Mouse (Mus musculus) adipocyte (in vitro differentiated cells): ENCODE measurements around the gene Tfap2e.

Source experiments
- DNase-seq: peaks from one replicate; pipeline ENCODE4 v3.0.0-alpha.2; 2016; ENCODE audit warnings: low spot score

Tfap2e gene

DNA sequence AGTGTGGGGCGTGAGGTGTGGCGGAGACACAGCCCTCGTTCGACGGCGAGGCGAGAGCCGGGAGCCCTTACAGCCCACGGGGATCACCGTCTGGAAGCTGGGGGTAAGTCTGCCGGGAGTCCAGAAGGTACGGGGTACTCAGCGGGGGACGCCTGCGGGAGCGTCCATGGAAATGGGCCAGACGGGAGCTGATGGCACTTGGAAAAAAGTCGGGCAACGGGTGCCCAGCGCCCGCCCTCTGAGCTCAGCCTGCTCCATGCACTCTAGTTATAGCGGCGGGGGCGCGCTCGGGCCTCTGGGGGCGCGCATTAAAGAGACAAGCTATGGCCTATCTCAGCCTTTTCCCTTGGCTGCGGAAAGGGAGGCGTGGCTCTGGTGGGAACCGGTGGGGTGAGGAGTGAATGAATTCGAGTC, at the start of gene Tfap2e:
Gene Tfap2e, minus strand, starts transcription at position 240 of the 414 bp plus-strand sequence.
- no peak for DNase-seq

DNA sequence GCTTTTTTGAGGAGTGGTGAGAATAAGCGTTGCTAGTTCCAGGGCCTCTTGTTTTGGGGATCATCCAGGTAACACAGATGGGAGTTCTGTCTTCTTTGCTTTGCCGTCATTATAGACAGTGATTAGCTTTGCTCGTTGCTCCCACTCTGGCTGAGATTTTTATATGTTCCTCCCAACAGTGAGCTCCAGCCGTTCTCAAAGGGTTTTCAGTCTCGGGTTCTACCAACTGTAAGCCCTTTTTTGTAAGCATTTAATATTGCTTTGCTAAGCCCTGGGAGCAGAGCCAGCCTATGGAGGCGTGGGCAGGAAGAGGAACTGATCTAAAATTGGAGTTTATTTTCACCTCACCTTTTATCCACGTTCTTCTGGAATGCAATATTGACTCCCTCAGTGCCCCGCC, 47.0 kb upstream of the Tfap2e start:
- DNase-seq, result no peak

DNA sequence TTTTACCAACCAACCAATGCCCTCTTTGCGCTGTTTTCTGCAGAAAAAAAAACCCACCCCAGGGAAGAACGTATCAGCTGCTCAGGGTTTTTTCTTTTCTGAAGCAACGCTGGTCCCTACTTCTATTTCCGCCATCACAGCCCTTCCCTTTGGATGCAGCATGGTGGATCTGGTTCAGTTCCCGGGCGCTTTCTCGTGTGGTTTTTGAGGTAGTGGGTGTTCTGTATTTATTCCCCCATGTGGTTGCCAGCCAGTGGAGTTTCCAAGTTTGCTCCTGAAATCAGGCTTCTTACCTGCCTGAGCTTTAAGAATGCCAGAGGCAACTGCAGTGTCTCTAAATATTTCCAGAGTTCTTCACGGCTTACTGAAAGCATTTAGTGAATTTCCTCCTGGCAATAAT, 46.5 kb upstream of the Tfap2e start:
- DNase-seq, result no peak

DNA sequence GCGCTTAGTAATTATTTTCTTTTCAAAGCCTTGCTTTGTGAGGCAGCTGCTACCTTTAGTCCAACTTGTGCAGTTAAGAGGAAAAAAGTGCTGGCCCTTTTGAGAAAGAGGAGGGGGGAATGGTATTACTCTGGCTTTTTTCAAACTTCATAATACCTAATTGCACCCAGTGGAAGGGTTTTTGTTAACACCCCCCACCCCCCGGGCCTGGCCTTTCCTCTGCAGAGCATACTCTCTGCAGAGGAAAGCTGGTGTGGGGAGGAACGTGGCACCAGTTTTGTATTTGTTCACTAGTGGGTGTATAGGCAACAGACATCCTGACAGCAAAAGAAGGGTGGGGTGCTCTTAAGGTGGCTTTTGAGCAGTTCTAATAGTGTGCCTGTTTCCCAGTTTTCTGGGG, 45.8 kb upstream of the Tfap2e start:
- DNase-seq, result no peak

DNA sequence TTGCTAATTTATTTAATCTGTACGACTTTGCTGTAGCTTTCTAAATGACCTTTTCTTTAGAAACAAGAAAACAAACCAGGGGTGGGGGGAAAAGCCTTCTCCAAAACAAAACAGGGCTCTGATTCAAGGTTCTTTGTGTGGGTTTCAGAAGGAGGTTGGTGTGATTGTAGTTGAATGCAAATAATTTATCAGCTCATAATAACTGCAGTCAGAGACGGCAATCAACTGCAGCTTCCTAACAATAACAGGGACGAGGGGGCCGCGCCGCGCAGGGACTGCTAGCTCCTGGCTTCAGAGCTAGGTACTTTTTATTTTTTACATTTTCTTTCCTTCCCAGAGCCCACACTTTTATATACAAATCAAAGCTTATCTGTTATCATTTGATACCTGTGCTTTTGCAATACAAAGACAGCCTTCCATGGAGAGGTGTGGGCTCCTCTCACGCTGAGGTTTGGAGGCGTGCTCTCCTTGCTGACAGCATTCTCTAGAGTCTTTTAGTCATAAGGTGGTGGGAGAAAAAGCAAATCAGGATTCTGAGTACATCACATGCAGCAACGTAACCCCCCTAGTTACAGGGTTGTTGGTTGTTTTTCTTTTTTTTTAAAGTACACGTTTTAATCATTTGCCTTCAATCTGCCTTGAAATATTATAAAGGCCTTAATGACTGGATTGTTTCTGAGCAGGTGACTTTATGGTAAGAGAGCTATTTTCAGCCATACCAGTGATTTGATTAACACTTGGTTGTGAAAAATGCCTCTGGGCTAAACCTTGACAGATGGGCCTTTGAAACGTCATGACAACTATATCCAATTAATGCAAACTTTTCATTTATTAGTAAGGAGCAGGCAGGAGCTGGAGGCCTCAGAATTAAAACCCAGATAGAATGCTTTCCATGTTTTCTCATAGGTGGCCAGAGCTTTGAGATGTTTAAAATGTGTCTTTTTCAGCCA, 44.1 kb upstream of the Tfap2e start:
- no peak for DNase-seq

DNA sequence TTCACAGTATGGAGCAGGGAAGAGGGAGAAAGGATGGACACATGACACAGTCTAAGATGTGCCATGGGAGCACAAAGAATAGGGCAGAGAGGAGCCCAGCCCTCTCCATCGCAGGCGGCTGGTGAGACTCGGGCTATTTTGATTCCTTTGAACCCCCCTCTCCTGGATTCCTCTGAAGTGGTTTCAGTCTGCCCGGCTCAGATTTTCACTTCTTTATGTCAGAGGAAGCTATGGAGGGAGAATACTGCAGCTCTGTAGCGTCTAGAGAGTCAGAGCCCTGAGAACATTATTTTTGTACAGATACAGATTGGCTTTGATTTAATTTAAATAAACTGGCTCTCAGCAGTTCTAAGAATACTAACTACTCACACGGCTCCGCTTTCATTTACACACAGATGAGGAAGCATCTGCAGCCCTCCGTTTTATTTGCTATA, 43.1 kb upstream of the Tfap2e start:
- DNase-seq, result no peak

DNA sequence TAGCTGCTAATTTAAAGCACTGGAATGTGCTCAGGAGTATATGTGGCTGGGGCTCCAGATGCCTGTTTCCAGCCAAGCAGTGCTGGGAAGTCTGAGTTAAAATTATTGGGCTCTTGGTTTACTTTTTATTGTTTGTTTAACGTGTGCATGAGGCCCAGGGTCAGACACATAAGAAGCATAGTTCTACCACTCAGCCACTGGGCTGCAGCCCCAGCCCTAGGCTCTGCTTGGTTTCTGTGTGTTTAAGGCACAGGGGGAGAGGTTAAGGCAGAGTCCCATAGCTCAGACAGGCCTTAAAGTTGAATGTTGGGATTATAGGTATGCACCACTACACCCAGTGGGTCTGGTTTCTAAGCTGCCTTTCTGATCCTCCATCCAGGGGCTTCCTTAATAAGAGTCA, 39.1 kb upstream of the Tfap2e start:
- DNase-seq, result peak; percentile 65

DNA sequence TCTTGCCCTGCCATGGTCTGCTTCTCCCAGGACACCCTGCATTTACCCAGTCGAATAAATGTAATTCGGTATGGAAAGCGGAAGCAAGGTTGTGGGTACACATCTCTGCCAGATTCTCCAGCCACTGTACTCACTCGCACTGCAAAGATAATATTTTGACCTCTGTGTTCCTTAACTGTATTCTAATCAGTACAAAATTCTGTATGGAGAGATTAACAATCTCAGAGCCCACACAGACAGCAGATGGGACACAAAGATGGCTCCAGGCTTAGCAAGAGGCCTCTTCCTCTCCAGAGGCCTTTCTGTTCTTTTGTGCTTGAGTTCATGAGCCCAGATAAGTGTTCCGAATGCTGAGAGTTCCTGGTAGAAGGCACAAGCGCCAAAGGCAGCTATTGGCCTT, 37.8 kb upstream of the Tfap2e start:
- peak; percentile 66 for DNase-seq

DNA sequence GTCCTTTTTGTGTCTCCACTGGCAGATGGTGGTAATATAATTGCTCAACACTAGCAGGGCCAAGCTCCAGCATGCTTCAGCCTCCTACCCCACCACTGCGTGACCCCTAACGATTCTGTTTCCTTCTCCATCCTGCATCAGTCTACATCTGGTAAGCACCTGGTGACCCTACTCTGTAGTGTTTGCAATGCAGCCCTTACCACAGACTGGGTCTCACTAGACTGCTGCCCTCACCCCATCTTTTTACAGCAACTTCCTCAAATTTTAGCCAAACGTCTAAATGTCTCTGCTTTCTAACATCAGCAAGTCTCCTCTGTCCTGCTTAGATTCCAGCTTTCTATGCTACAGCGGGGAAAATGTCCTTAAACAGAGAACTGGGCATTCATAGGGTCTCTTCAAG, 34.8 kb upstream of the Tfap2e start:
- no peak for DNase-seq

DNA sequence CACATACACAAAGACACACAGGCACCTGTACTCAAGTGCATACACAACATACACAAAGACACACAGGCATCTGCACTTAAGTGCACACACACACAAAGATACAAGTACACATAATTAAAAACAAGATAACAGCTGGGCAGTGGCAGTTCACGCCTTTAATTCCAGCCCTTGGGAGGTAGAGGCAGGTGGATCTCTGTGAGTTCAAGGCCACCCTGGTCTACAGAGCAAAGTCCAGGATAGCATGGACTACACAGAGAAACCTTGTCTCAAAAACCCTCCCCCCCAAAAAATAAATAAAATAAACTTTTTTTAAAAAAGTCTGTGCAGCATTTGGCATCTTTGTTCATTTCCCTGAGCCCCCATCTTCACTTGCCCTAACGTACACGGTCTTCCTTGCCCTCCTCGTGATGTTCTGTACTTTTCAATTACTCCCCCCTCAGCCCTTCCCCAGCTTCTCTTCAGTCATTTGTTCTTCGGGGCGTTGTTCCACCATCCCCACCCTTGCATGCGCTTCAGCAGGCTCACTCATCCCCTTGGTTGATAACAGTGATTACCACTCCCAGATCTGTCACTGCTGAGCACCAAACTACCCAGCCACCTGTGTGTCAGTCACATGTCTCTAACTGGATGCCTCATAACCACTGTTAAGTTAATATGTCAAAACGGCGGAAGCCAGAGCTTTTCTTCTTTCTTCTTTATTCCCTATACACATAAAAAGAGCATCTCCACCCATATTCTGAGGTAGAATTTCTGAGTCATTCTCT, 33.9 kb upstream of the Tfap2e start:
- no peak for DNase-seq

DNA sequence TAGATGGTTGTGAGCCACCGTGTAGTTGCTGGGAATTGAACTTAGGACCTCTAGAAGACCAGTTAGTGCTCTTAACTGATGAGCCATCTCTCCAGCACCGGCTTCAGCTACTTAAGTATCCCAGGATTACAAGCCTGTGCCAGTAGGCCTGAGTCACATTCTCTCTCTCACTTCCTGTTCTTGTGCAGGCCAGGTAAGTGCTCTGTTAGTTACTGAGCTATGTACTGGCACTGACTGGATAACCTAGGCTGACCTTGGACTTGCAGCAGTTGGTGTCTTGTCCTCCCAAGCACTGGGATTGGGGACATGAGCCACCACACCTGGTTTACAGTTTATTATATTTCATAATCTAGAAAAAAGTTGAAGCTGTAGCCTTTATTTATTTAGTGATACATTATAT, 27.4 kb upstream of the Tfap2e start:
- DNase-seq, result no peak

DNA sequence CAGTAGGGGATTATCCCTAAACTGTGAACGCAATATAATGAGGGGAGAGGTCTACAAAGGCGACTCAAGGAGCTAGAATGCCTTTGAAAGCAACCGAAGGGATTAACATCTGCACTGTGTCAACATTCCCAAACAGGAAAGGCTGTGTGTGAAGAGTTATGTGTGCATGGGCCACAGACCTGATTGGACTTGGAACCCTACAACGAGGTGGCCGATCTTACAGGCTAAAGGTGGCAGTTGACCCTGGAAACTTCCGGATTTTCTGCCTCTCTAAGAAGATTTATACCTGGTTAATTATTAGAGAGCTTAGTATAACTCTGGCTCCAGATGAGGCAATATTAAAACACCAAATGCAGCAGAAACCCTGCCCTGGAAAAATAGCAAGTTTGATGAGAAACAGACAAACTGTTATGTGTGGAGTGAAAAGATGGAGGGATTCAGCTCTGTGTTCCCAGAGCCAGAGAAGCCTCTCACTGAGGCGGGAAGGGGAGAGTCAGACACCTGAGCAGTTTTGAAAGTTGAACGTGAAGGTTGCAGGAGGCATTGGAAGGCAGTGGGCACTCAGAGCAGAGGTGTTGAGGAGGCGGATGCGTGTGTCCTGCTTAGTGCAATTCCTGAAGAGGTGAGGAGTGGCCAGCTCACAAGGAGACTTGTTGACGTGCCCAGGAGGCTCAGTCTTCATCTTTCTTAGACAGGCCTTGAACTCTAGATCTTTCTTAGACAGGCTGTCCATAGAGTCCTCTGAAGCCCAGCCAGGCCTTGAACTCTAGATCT, 26.7 kb upstream of the Tfap2e start:
- DNase-seq, result no peak

DNA sequence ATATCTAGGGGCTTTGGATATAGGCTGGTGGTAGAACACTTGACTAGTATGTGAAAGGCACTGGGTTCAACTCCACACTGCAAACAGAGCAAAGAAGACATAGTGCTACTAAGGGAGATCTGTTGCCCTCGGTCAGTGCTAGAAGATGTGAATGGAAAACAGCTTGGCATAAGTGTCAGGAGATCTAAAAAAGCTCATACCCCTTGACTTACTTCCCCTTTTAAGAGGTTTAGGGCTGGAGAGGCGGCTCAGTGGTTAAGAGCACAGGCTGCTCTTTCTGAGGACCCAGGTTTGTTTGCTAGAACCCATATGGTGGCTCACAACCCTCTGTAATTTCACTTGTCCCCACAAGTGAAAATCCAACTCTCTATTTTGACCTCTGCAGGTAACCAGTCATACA, 23.4 kb upstream of the Tfap2e start:
- DNase-seq, result no peak

DNA sequence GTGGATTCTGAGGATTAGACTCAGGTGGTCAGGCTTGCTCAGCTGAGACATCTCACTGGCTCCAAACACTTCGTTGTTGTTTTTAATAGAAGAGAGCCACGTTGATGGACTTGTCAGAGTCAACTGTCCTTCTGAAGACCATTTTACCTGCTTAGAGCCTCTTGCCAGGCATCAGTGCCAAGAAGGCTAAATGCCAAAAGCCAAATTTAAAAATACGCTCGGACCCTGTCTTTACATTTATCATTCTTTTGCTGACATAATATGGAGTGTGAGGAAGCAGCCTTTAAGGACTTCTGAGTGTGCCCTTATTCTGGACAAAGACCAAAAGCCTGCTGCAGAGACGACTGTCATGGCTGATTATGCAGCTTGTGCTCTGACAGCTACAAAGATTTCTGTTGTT, 22.3 kb upstream of the Tfap2e start:
- no peak for DNase-seq

DNA sequence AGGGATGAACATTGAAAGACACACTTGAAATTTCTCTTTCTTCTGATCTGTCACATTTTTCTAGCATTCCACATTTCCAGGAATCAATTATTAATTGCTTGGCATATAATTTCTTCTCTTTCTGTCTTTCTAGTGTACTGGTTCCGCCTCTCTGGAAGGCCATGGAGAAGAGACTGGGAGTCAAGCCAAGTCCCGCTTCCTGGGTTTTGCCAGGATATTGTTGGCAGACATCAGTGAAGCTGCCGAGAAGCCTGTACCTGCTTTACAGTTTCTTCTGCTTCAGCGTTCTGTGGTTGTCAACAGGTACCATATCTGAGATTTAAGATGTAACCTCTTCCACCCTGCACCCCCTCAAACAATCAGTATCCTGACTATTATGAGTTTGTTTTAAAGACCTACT, 20.7 kb upstream of the Tfap2e start:
- peak; percentile 78 for DNase-seq

DNA sequence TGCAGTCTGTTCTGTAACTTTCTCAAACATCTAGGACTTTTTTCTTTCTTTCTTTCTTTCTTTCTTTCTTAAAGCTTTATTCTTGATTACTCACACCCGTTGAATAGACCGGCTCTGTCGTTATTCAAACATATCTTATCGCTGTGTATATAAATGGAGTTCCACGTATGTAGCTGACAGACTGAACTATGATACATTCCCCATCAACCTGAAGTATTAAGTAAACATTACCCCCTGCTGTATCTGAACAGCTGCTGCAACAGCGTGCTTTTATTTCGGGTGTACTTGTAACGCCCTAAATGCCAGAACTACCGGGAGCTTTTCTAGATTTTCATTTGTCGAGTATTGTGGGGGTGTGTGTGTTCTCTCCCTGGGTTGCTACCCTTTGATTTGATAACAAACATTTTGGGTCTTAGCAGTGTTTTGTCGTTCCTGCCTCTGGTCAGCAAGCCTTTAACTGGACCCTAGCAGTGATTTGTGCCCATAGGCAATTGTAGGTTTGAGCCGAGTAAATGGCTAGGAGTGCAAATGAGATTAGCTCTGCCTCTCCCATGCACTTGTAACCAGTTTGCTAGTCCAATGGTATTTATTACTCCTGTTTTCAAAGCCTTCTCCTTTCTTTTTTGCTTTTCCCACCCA, 18.8 kb upstream of the Tfap2e start:
- DNase-seq, result no peak

DNA sequence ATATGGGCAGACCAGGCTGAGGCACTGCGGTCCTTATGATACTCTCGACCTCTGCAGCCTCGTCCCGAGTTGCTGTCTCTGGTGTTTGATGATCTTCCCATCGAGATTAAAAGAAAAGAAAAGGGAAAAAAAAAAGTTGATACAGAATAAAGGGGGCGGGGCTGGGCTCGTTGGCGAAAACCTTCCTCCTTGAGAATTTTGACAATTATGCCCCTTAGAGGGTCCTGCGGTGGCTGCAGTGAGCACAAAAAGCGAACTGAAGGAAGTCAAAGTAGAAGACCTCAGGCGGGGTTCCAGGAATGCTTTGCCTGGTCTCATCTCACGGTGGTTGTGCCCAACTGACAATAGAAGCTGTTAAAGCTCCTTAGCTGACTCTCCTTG, 18.2 kb upstream of the Tfap2e start:
- no peak for DNase-seq

DNA sequence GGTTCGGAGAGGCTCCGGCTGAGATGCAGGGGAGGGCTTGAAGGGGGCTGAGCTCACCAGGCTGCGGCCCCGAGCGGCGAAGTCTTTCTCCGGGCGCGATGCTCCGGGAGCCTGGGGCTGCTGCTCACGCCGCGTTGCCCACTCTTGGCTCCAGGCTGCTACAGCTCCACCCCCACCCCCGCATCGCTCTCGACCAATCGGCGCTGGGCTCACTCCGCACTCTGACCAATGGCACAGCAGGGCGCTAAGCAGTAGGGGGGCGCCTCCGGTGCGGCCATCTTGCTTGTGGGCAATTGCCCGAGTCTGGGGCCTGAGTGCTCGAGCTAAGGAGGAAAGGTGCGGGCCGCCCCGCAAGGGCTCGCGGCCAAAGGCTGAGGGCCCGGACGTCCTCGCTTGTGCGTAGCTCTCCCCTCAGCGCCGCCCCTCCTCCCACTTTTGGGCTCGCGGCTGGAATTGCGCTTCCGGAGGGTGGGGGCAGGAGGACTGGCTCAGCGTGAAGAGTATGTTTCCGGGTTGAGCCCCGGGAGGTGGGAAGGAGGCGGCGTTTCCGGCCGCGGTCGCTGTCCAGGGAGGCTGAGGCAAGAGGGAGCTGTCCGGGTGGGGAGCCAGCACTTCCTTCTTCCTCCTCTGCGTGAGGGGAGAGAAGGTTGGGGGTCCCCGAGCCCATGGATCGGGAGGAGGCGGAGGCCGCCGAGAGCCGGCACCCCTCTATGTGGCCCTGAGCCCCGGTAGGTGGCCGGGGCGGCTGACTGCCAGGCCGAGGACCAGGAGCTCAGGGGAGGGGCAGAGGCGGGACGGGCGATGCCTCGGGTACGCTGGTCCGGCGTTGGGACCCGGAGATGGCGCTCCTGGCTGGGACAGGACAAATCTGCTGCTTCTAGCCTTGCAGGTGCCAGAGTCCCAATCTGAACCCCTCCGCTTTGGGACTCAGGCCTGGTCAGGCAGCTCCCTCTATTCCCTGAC, 17.5 kb upstream of the Tfap2e start, which contains the start of the genes Ncdn and AU040320:
Gene Ncdn, minus strand, starts transcription at position 171 of the 963 bp plus-strand sequence.
Gene AU040320, plus strand, starts transcription at position 277 of the 963 bp plus-strand sequence.
- DNase-seq, result peak; percentile 94

DNA sequence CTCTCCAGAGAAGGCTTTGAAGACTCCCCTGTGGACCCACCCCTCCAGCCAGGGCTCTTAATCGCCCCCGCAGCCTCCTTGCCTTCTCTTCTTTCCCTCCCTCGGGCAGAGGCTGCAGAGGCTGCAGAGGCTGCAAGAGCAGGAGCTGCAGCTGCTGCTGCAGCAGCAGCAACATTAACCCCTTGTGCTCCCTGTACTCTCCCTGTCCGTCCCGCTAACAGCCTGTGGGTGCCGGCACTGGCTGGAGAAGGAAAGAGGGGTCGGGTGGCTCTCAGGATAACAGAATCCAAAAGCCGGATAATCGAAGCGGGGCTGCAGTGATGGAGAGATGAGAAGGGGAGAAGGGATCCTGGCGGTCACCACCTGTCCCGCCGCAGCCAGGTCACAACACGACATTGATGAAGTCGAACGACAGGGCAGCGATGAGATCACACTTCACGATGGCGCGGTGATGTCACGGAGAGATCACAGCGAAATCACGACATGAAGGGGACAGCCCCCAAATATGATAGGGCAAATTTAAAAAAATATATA, 16.6 kb upstream of the Tfap2e start:
- DNase-seq, result no peak

DNA sequence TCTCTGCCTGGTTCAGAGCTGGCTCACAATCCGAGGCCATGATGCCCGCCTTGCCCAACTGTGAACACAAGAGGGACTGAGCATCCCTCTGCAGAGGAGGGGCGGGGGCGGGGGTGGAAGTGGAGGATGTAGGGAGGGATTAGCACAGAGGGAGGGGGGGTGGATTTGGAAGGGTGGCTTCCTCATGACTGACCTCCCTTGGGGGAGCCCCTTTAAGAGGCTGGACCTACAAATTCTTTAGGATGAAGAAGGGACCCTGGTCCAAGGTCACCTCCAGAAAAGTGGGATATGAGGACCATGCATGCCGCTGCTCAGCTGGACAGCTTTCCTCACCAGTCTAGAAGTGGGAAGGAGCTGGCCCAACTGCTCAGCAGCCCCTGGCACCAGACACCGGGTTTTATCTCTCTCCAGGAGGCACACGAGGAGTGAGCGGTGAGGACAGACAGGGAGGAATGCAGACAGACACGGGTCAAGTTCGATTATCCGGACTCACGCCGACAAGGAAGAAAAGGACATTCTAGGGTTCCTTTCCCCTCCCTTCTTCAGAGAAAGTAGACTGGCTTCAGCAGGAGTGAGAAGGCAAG, 16.1 kb upstream of the Tfap2e start:
- no peak for DNase-seq
